Comparison of ENCODE assay signal across 15 mouse cellular contexts in the genomic region with DNA sequence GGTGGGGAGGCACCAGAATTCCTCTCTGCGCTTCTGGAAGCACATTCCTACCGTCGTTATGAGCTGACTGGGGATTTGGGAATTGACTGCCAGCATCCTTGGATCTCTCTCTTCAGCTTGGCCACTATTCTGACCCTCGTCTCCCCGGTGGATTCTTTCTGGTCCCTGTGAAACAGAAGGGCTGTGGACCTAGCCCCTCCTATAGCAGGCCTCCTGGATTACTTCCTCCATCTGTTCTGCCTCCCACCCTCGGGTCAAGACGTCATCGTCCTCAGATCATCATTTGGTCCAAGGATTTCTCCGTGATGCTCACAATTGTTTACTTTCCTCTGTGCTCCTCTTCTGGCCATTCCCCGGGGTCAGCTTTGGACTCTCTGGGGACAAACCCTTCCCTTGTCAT. TPM values are rescaled to one million over a fixed set of nuclear protein-coding genes. Genes with fewer than 3 reads are reported as not detected.
"Had no signal": no experiment of that assay in that cellular context is flagged by ENCODE, and none has a peak within 500 bp of the region (broad histone marks: within the 10 kb centered on the region; RNA-seq: fewer than 3 reads in every experiment).

No protein-coding gene starts in this region.

- H3K27ac ChIP-seq: kidney, postnatal 0 days; liver, embryonic 13.5 days; midbrain, embryonic 13.5 days had no signal

- H3K4me2 ChIP-seq: limb, embryonic 12.5 days; liver, embryonic 13.5 days; midbrain, embryonic 13.5 days had no signal

- DNase-seq: kidney, postnatal 36 days; layer of hippocampus, adult 9-11 months; layer of hippocampus, postnatal 36 days; liver; liver, embryonic 13.5 days; liver, postnatal 0 days; lung, postnatal 36 days; right cerebral cortex, postnatal 14 days; thymus, adult 2 months; thymus, postnatal 4 days had no signal

- H3K4me3 ChIP-seq: limb, embryonic 12.5 days; liver, embryonic 13.5 days; midbrain, embryonic 13.5 days had no signal

- H3K36me3 ChIP-seq: limb, embryonic 12.5 days; liver, embryonic 13.5 days; midbrain, embryonic 13.5 days had no signal

- H3K9ac ChIP-seq: limb, embryonic 12.5 days; liver, embryonic 13.5 days; liver, postnatal 0 days; midbrain, embryonic 13.5 days had no signal

- ATAC-seq: liver, postnatal 0 days; lung, postnatal 0 days; midbrain, embryonic 13.5 days had no signal

- H3K4me1 ChIP-seq: liver, embryonic 13.5 days; midbrain, embryonic 13.5 days had no signal

- H3K9me3 ChIP-seq: limb, embryonic 12.5 days; liver, embryonic 13.5 days; midbrain, embryonic 13.5 days had no signal

- H3K27me3 ChIP-seq: limb, embryonic 12.5 days; liver, embryonic 13.5 days; midbrain, embryonic 13.5 days had no signal

RNA-seq across cellular contexts. Expression of a gene that starts 28.8 kb away (rescaled TPM):
- total RNA-seq: megakaryocyte progenitor cell, adult 5-6 weeks had no signal
